Mouse (Mus musculus) stomach, embryonic 16.5 days (tissue): ENCODE data around the gene Rfk. TPM values are rescaled to one million over a fixed set of nuclear protein-coding genes. Genes with fewer than 3 reads are reported as not detected.

ENCODE experiments used
- ATAC-seq: fragments of 200-750 bp; cut with Nextera tagmentation; 2 replicates; pipeline ENCODE4 v1.8.0; 2017; ENCODE audit warnings: moderate number of reproducible peaks, moderate TSS enrichment; ENCODE audit not compliant: insufficient read depth, low FRiP score
- H3K27ac ChIP-seq: fragments of 300-500 bp; sonication (generic); 2 replicates; pipeline ENCODE4 v1.5.1; 2014; ENCODE audit warnings: low read length
- H3K27me3 ChIP-seq: fragments of 300-500 bp; sonication (generic); 2 replicates; pipeline ENCODE4 v1.6.1; 2014; ENCODE audit warnings: low read length, control low read depth, mixed read lengths; ENCODE audit not compliant: control insufficient read depth, insufficient read depth
- H3K36me3 ChIP-seq: fragments of 300-500 bp; sonication (generic); 2 replicates; pipeline ENCODE4 v1.6.1; 2014; ENCODE audit warnings: low read length; ENCODE audit not compliant: control insufficient read depth, insufficient read depth
- H3K4me1 ChIP-seq: fragments of 300-500 bp; sonication (generic); 2 replicates; pipeline ENCODE4 v1.6.1; 2014; ENCODE audit warnings: low read length, control low read depth, mixed read lengths; ENCODE audit not compliant: control insufficient read depth, insufficient read depth
- H3K4me2 ChIP-seq: fragments of 300-500 bp; sonication (generic); 2 replicates; pipeline ENCODE4 v1.6.1; 2014; ENCODE audit warnings: low read depth, low read length, mixed read lengths
- H3K4me3 ChIP-seq: fragments of 300-500 bp; sonication (generic); replicated peaks from 2 replicates; pipeline ENCODE4 v1.5.1; 2014; ENCODE audit warnings: mild to moderate bottlenecking, low read length
- H3K9ac ChIP-seq: fragments of 300-500 bp; sonication (generic); 2 replicates; pipeline ENCODE4 v1.6.1; 2014; ENCODE audit warnings: low read length
- H3K9me3 ChIP-seq: fragments of 300-500 bp; sonication (generic); replicated peaks from 2 replicates; pipeline ENCODE4 v1.6.1; 2016; ENCODE audit warnings: low read length, control low read depth; ENCODE audit not compliant: control insufficient read depth
- WGBS: fragments of 180-500 bp; shearing (Covaris S2); extraction: QIAGEN DNeasy Blood & Tissue Kit; methylation state at CpG from one replicate; pipeline ENCODE4 v1.1.7; 2014; 5-methylcytosine and 5-hydroxymethylcytosine counted together
- polyA plus RNA-seq: library from polyadenylated mRNA; unstranded; fragments of >200 nt; fragmentation: Nextera tagmentation; extraction: Ambion mirVana; gene quantifications from 2 replicates; pipeline ENCODE4 v1.2.1, GENCODE M21; 2015

The Rfk gene
- polyA plus RNA-seq, 1 experiment from 2014 or later: 64.5 TPM

- Histone ChIP-seq H3K4me2 (peak overlapping the region; percentile 96), H3K27ac (no peak overlapping the region), H3K4me1 (peaks cover 8% of the 10 kb centered on the region), H3K9me3 (no peaks in the 10 kb centered on the region), H3K4me3 (peak overlapping the region; percentile 59), H3K9ac (peak overlapping the region; percentile 72), H3K27me3 (peaks cover 4% of the 10 kb centered on the region; the same call in 1 of the 2 replicates), H3K36me3 (no peaks in the 10 kb centered on the region)
- peak; percentile 94 for ATAC-seq
- 1% methylated on average over 50 of the region's 50 CpGs for WGBS
Measured at GRCm38 (mm10) chr19:17355950-17356867, 37.6 kb upstream of the Rfk start.

- H3K9ac ChIP-seq: no peak overlapping the region
- WGBS: 62% methylated on average over 6 of the region's 6 CpGs
- H3K4me3 ChIP-seq: no peak overlapping the region; the same call in 1 of the 2 replicates
- H3K27me3 ChIP-seq: peaks cover 4% of the 10 kb centered on the region; the same call in 1 of the 2 replicates
- peak overlapping the region; percentile 96 for H3K4me2 ChIP-seq
- H3K27ac ChIP-seq: no peak overlapping the region
- H3K4me1 ChIP-seq: peaks cover 8% of the 10 kb centered on the region
- no peaks in the 10 kb centered on the region for H3K9me3 ChIP-seq
- ATAC-seq: no peak
- no peaks in the 10 kb centered on the region for H3K36me3 ChIP-seq
Measured at GRCm38 (mm10) chr19:17356932-17357331, 36.9 kb upstream of the Rfk start.

GRCm38 (mm10) chr19:17357391-17357790 lies 36.5 kb upstream of the Rfk start:
- no peaks in the 10 kb centered on the region for H3K36me3 ChIP-seq
- no peak for ATAC-seq

GRCm38 (mm10) chr19:17359315-17359890 lies 34.4 kb upstream of the Rfk start:
- no peak overlapping the region for H3K9ac ChIP-seq
- no peak overlapping the region for H3K4me2 ChIP-seq
- H3K36me3 ChIP-seq: no peaks in the 10 kb centered on the region
- peaks cover 8% of the 10 kb centered on the region for H3K4me1 ChIP-seq
- WGBS: 72% methylated on average over 14 of the region's 14 CpGs
- peaks cover 4% of the 10 kb centered on the region; the same call in 1 of the 2 replicates for H3K27me3 ChIP-seq
- H3K9me3 ChIP-seq: no peaks in the 10 kb centered on the region
- no peak overlapping the region for H3K27ac ChIP-seq
- no peak for ATAC-seq
- H3K4me3 ChIP-seq: no peak overlapping the region

More at GRCm38 (mm10) chr19:17357391-17357790, 36.5 kb upstream of the Rfk start:
- Histone ChIP-seq H3K4me2 (no peak overlapping the region), H3K27me3 (peaks cover 4% of the 10 kb centered on the region; the same call in 1 of the 2 replicates), H3K9ac (no peak overlapping the region), H3K4me1 (peaks cover 8% of the 10 kb centered on the region), H3K9me3 (no peaks in the 10 kb centered on the region), H3K27ac (no peak overlapping the region), H3K4me3 (no peak overlapping the region)
- 61% methylated on average over 3 of the region's 3 CpGs for WGBS

GRCm38 (mm10) chr19:17361181-17361580 lies 32.7 kb upstream of the Rfk start:
- Histone ChIP-seq H3K9me3 (no peaks in the 10 kb centered on the region), H3K9ac (no peak overlapping the region), H3K27ac (no peak overlapping the region), H3K4me1 (peaks cover 3% of the 10 kb centered on the region), H3K4me2 (no peak overlapping the region), H3K36me3 (no peaks in the 10 kb centered on the region), H3K27me3 (no peaks in the 10 kb centered on the region), H3K4me3 (no peak overlapping the region)
- ATAC-seq: no peak
- 72% methylated on average over 2 of the region's 2 CpGs for WGBS

GRCm38 (mm10) chr19:17364741-17365140 lies 29.1 kb upstream of the Rfk start:
- no peak for ATAC-seq
- H3K36me3 ChIP-seq: no peaks in the 10 kb centered on the region
- H3K4me2 ChIP-seq: no peak overlapping the region
- no peak overlapping the region for H3K27ac ChIP-seq
- 39% methylated on average over 3 of the region's 3 CpGs for WGBS
- no peaks in the 10 kb centered on the region for H3K27me3 ChIP-seq
- no peaks in the 10 kb centered on the region for H3K9me3 ChIP-seq
- H3K4me1 ChIP-seq: no peaks in the 10 kb centered on the region
- no peak overlapping the region for H3K9ac ChIP-seq
- H3K4me3 ChIP-seq: no peak overlapping the region

- Histone ChIP-seq H3K4me1 (no peaks in the 10 kb centered on the region), H3K4me2 (no peak overlapping the region), H3K27me3 (no peaks in the 10 kb centered on the region), H3K4me3 (no peak overlapping the region), H3K27ac (no peak overlapping the region), H3K36me3 (no peaks in the 10 kb centered on the region), H3K9ac (no peak overlapping the region), H3K9me3 (no peaks in the 10 kb centered on the region)
- 89% methylated on average over 8 of the region's 8 CpGs for WGBS
- ATAC-seq: no peak
Measured at GRCm38 (mm10) chr19:17366364-17367090, 27.3 kb upstream of the Rfk start.

GRCm38 (mm10) chr19:17368557-17368956 lies 25.3 kb upstream of the Rfk start:
- WGBS: 76% methylated on average over 9 of the region's 9 CpGs
- Histone ChIP-seq H3K4me3 (no peak overlapping the region), H3K9ac (no peak overlapping the region), H3K27me3 (no peaks in the 10 kb centered on the region), H3K4me1 (no peaks in the 10 kb centered on the region), H3K9me3 (no peaks in the 10 kb centered on the region), H3K27ac (no peak overlapping the region), H3K36me3 (no peaks in the 10 kb centered on the region), H3K4me2 (no peak overlapping the region)
- no peak for ATAC-seq

- Histone ChIP-seq H3K27ac (no peak overlapping the region), H3K9me3 (no peaks in the 10 kb centered on the region), H3K4me1 (no peaks in the 10 kb centered on the region), H3K4me2 (no peak overlapping the region), H3K4me3 (no peak overlapping the region), H3K9ac (no peak overlapping the region), H3K27me3 (no peaks in the 10 kb centered on the region), H3K36me3 (no peaks in the 10 kb centered on the region)
- 52% methylated on average over 7 of the region's 7 CpGs for WGBS
- no peak for ATAC-seq
Measured at GRCm38 (mm10) chr19:17369581-17369980, 24.3 kb upstream of the Rfk start.
